Mouse (Mus musculus): ENCODE data around the gene Resf1.
"Not testable (repeated sequence)": the region's sequence is repeated elsewhere in the genome, so short reads cannot be mapped to it uniquely, and the experiment has no call there.

The Resf1 gene

GRCm38 (mm10) chr6:149308956-149309932 lies at the start of gene Resf1:
Gene Resf1, plus strand, starts transcription at chr6:149309414.
- DNase-seq = peak; percentile 90

GRCm38 (mm10) chr6:149260801-149261239 lies 48.4 kb upstream of the Resf1 start:
- DNase-seq = no peak

DNA sequence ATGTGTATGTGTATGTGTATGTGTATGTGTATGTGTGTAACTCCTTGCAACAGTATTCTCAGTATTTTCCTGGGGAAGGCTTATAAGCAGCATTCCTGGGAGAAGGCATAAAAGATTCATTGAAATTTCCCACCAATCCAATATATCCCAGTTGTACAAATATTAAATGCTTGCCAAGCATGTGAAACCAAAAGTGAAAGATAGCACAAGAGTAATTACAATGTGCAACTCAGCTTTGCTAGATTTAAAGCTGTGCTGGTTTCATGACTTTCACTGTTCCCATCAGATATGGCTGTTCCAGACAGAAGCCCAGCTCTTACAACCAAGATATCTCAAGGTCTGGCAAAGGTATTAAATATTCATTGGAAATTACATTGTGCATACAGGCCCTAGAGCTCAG lies 41.3 kb upstream of the Resf1 start:
- DNase-seq = no peak

- no peak for DNase-seq
These were observed 30.9 kb upstream of the Resf1 start for GRCm38 (mm10) chr6:149278248-149278731.

- DNase-seq = no peak
These were observed 30.3 kb upstream of the Resf1 start for GRCm38 (mm10) chr6:149278866-149279265.

- no peak for DNase-seq
These were observed 28.7 kb upstream of the Resf1 start for GRCm38 (mm10) chr6:149280511-149280910.

GRCm38 (mm10) chr6:149288190-149288589 lies 21.0 kb upstream of the Resf1 start:
- not testable (repeated sequence) for DNase-seq

GRCm38 (mm10) chr6:149303231-149303630 lies 6.0 kb upstream of the Resf1 start:
- not testable (repeated sequence) for DNase-seq

DNA sequence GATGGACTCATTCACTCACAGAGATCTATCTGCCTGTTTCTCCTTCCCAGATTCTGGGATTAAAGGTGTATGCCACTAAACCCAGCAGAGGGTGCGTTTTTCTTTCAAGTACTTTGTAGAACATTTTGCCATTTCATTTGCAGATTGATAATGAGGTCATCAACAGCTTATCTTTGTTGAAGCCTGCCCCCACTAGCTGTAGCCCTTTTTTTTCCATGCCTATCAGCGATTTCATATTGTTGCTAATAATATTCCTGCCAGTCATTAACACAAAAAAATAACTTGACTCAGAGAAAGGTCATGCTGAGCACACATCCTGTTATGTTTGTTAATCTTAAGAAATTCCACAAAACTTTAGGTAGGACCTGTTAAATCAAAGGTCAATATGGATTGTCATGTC lies 2.1 kb upstream of the Resf1 start:
- DNase-seq = no peak

GRCm38 (mm10) chr6:149307801-149308200 lies 1.4 kb upstream of the Resf1 start:
- DNase-seq = no peak

GRCm38 (mm10) chr6:149310226-149310625 lies 1.0 kb downstream of the Resf1 start:
- no peak for DNase-seq

DNA sequence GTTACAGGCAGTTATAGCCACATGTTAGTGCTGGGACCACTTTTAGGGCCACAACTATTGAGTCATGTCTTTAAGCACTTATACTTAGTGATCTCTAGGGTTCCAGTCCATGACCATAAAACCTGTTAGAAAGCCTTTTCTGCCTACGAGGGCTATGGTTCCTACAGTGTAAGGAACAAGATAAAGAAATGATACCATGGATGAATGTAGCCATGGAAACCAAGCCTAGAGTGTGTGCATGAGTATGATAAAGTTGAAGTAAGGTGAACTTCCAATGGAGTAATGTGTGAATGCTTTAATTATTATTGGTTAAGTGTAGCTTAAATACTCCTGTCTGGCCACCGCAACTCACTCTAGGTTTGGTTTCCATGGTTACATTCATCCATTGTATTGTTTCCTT lies 1.8 kb downstream of the Resf1 start:
- DNase-seq = no peak

DNA sequence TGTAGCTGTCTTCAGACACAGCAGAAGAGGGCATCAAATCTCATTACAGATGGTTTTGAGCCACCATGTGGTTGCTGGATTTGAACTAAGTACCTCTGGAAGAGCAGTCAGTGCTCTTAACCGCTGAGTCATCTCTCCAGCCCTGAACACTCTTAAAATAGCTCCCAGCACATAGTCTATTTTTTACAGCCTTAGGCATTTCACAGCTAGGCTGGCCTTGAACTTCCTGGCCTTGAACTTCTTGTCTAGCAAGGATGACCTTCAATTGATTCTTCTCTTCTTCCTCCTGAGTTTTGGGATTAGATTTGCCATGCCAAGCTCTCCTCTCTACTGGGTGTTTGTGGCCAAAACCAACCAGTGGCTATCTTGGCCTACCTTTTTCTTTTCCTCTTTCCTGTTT lies 2.6 kb downstream of the Resf1 start:
- DNase-seq = no peak

GRCm38 (mm10) chr6:149312221-149312620 lies 3.0 kb downstream of the Resf1 start:
- no peak for DNase-seq

DNA sequence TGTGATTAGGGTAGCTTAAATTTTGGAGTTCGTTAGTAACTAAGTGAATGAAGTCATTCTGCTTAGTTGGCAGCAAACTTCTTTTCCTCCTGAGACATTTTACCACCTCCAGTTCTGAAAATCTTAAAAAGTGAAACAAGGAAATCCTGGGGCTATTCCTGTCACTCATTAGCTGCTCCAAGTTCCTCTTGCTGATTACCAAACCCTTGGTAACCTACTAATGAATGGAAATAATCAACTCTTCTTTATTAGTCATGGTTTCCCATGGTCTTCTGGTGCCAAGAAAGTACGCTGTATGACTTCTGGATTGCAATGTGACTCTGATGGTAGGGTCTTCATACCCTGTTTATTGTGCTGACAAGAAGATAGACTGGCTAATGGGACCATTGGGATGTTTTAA lies 5.7 kb downstream of the Resf1 start:
- DNase-seq = no peak

GRCm38 (mm10) chr6:149323523-149324241 lies 14.5 kb downstream of the Resf1 start:
- DNase-seq = no peak

GRCm38 (mm10) chr6:149324242-149324633 lies 15.0 kb downstream of the Resf1 start:
- DNase-seq = no peak

DNA sequence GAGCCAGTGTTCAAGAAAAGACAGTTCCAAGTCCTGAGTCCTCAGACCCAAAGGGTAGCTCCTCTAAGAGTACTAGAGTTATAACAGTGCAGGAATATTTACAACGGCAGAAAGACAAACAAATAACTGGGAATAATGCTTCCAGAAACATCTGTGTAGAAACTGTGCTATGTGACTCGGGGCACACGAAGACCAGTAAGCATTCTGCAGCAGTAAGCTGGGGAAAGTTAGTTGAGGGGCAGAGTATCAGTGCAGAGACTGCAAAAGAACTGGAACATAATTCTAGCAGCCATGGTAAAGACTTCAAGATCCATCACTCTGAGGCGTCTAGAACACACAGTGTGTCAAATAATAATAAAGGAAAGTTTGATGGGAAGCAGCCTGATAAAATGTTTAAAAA lies 19.9 kb downstream of the Resf1 start:
- no peak for DNase-seq

GRCm38 (mm10) chr6:149330332-149330731 lies 21.1 kb downstream of the Resf1 start:
- no peak for DNase-seq

- DNase-seq = no peak
These were observed 23.8 kb downstream of the Resf1 start for GRCm38 (mm10) chr6:149333036-149333435.

- DNase-seq = no peak
These were observed 28.8 kb downstream of the Resf1 start for GRCm38 (mm10) chr6:149337990-149338389.

- no peak for DNase-seq
These were observed 29.4 kb downstream of the Resf1 start for GRCm38 (mm10) chr6:149338622-149339021.

DNA sequence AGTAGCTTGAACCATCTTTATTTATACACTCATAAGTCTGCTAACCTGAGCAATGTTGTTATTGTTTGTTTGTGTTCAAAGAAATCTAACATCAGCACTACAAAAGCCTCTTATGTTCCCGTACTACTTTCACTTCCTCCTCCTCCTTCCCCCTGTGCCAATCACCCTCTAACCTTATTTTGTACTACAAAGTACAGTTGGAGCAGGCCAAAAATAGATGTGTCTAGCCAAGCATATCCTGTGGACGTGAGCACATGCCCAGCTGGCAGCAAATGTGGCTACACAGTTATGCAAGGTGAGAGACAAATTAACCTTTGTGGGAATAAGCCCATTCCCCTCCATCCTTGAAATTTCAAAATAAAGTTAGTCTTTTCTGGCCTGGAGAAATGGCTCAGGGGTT lies 34.6 kb downstream of the Resf1 start:
- peak; percentile 11 for DNase-seq

DNA sequence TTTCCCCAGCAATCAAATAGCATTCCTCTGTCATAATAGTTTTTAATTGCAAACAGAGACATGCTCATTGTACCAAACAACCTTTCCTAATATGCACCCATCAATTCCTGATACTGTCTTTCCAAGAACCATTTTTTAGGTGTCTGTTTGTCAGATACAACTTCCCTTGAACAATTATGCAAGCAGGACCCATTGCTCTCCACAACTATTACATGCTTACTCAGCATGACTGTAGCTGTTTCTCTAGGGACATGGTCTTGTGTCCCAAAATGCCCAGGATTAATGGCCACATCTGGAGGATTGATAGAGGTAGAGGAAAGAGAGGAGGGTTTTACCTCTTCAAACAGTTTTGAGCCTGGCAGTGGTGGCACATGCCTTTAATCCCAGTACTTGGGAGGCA lies 35.2 kb downstream of the Resf1 start:
- no peak for DNase-seq

All from thymus, postnatal 25 days (tissue).